Mouse (Mus musculus) left cerebral cortex, adult 8-10 months (tissue): ENCODE results near the gene Hspe1. TPM values are rescaled to one million over a fixed set of nuclear protein-coding genes. Genes with fewer than 3 reads are reported as not detected.

Experiments
- DNase-seq, 2 experiments: peaks; one replicate each; pipeline ENCODE4 v3.0.0; 2022; ENCODE audit warnings: low spot score in 2 of 2
- total RNA-seq, 4 experiments: library from RNA; stranded (reverse); gene quantifications; 2 replicates each; pipeline ENCODE4 v1.2.4; 2022

Hspe1 gene
- total RNA-seq, 4 experiments from 2014 or later: 81.3 to 92.6 (median 87.8) TPM

GRCm38 (mm10) chr1:55133173-55133572 is 45.2 kb downstream of the Hspe1 start:
- no peak for DNase-seq

GRCm38 (mm10) chr1:55134301-55134700 is 46.4 kb downstream of the Hspe1 start:
- no peak for DNase-seq

GRCm38 (mm10) chr1:55135846-55136245 is 47.9 kb downstream of the Hspe1 start:
- DNase-seq: no peak

Other genes starting within 250 kb of the Hspe1 start
- 10 to 100 TPM; 19.2 to 26.4 (median 23.9) TPM for gene Ankrd44, start 161.7 kb upstream of the Hspe1 start, total RNA-seq
- gene Sf3b1, start 60.7 kb upstream of the Hspe1 start, total RNA-seq: 100 to 1,000 TPM; 146 to 166 (median 156) TPM
- 10 to 100 TPM; 30.8 to 36.5 (median 34.7) TPM for gene Coq10b, start 35.4 kb upstream of the Hspe1 start, total RNA-seq
- 100 to 1,000 TPM; 148 to 176 (median 154) TPM for gene Hspd1, start 111 bp downstream of the Hspe1 start, total RNA-seq
- 10 to 100 TPM; 48.5 to 59.6 (median 49.8) TPM for gene Mob4, start 43.1 kb downstream of the Hspe1 start, total RNA-seq
- gene Rftn2, start 138.7 kb downstream of the Hspe1 start, total RNA-seq: 10 to 100 TPM; 25.6 to 27.1 (median 26.6) TPM
- 1 to 10 TPM; 7.6 to 8.5 (median 8.3) TPM for gene Mars2, start 149.0 kb downstream of the Hspe1 start, total RNA-seq